ENCODE assay signal across 16 mouse cellular contexts in the genomic region with DNA sequence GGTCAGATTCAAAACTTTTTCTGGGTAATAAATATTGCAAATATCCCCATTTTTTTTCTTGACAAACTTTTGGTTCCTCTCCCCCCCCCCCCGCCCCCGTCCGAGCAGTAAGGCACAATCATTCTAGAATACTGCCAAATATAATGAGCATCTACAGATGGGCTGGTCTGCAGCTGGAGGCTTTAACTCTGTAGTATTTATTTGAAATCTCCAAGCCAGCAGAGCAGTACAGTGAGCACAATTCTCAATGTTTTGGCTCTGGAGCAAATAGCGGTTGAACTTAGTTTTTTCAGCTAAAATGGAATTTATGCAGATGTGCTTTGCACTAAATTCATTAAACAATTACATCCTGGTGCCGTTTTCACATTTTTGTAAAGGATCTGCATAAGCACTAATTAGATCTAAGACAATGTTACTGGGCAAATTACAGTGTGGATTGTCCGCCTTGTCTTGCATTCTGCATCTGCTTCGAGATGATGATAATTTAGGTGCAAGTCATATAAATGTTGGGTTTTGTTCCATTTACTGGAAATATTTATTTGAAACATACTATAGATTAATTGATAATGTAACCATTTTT. TPM values are rescaled to one million over a fixed set of nuclear protein-coding genes. Genes with fewer than 3 reads are reported as not detected.
DNase-seq lines count a peak whose midpoint lies in the region; ATAC-seq lines count a peak whose summit lies in the region.
"Had no signal": no experiment of that assay in that cellular context is flagged by ENCODE, and none has a peak within 500 bp of the region (broad histone marks: within the 10 kb centered on the region; RNA-seq: fewer than 3 reads in every experiment).

No protein-coding gene starts in this region.

- no peak for DNase-seq in neural tube, embryonic 11.5 days (ENCODE audit: low spot score)
- no peak for DNase-seq in neural tube, embryonic 10.5 days (ENCODE audit: extremely low spot score, low spot score)
- DNase-seq in hindbrain, embryonic 14.5 days (ENCODE audit: low spot score) = no peak
- DNase-seq in urinary bladder, postnatal 14 days (ENCODE audit: low spot score) = no peak
- no peak for DNase-seq in T-cell, adult 2 months (ENCODE audit: low spot score)
- DNase-seq: B cell, adult 2 months; cerebellum, adult 9-11 months; kidney, adult 9 months; layer of hippocampus, postnatal 36 days; liver, embryonic 13.5 days; thymus, postnatal 25 days had no signal

- H3K4me3 ChIP-seq in neural tube, embryonic 11.5 days (ENCODE audit: low read depth, low read length) = no peak overlapping the region
- H3K4me3 ChIP-seq in hindbrain, embryonic 14.5 days (replicated peaks; ENCODE audit: low read length) = no peak overlapping the region
- no peak overlapping the region for H3K4me3 ChIP-seq in midbrain, embryonic 15.5 days
- H3K4me3 ChIP-seq: erythroblast, embryonic 14.5 days; heart, embryonic 13.5 days; liver, embryonic 13.5 days had no signal

- H3K4me2 ChIP-seq in neural tube, embryonic 11.5 days (ENCODE audit: low read depth) = peak overlapping the region; percentile 12; the same call in 1 of the 2 replicates
- H3K4me2 ChIP-seq in hindbrain, embryonic 14.5 days (replicated peaks) = peak overlapping the region; percentile 41
- H3K4me2 ChIP-seq in midbrain, embryonic 15.5 days = peak overlapping the region; percentile 39
- H3K4me2 ChIP-seq: heart, embryonic 13.5 days; liver, embryonic 13.5 days had no signal

- no peaks in the 10 kb centered on the region for H3K9me3 ChIP-seq in neural tube, embryonic 11.5 days (ENCODE audit: control insufficient read depth, low read length)
- H3K9me3 ChIP-seq in hindbrain, embryonic 14.5 days (ENCODE audit: control insufficient read depth, low read length) = no peaks in the 10 kb centered on the region
- H3K9me3 ChIP-seq in midbrain, embryonic 15.5 days = no peaks in the 10 kb centered on the region
- H3K9me3 ChIP-seq: heart, embryonic 13.5 days; liver, embryonic 13.5 days had no signal

- no peak for ATAC-seq in neural tube, embryonic 11.5 days (ENCODE audit: insufficient read depth, low FRiP score, low TSS enrichment)
- no peak for ATAC-seq in hindbrain, embryonic 14.5 days (ENCODE audit: low FRiP score)
- ATAC-seq in midbrain, embryonic 15.5 days (replicated peaks) = no peak
- ATAC-seq in monocyte, adult 5-6 weeks (replicated peaks; ENCODE audit: insufficient number of reproducible peaks, low FRiP score, low TSS enrichment, poor library complexity, severe bottlenecking) = no peak
- ATAC-seq: lung, postnatal 0 days had no signal

- H3K4me1 ChIP-seq in neural tube, embryonic 11.5 days (ENCODE audit: control insufficient read depth, insufficient read depth, low read length) = peaks cover 6% of the 10 kb centered on the region
- H3K4me1 ChIP-seq in hindbrain, embryonic 14.5 days (replicated peaks; ENCODE audit: control insufficient read depth, insufficient read depth, low read length) = peaks cover 20% of the 10 kb centered on the region
- H3K4me1 ChIP-seq in midbrain, embryonic 15.5 days = peaks cover 15% of the 10 kb centered on the region
- H3K4me1 ChIP-seq: heart, embryonic 13.5 days; liver, embryonic 13.5 days had no signal

- H3K9ac ChIP-seq in neural tube, embryonic 11.5 days (ENCODE audit: low read length) = no peak overlapping the region
- H3K9ac ChIP-seq in hindbrain, embryonic 14.5 days = no peak overlapping the region
- no peak overlapping the region for H3K9ac ChIP-seq in midbrain, embryonic 15.5 days
- H3K9ac ChIP-seq: heart, embryonic 13.5 days; liver, embryonic 13.5 days had no signal

- WGBS in neural tube, embryonic 11.5 days = 76% methylated on average over 7 of the region's 7 CpGs
- WGBS in hindbrain, embryonic 14.5 days = 53% methylated on average over 7 of the region's 7 CpGs
- 61% methylated on average over 7 of the region's 7 CpGs for WGBS in midbrain, embryonic 15.5 days

- H3K36me3 ChIP-seq in neural tube, embryonic 11.5 days (ENCODE audit: control insufficient read depth, insufficient read depth, low read length) = no peaks in the 10 kb centered on the region
- no peaks in the 10 kb centered on the region for H3K36me3 ChIP-seq in hindbrain, embryonic 14.5 days (replicated peaks; ENCODE audit: control insufficient read depth, insufficient read depth)
- H3K36me3 ChIP-seq in midbrain, embryonic 15.5 days (replicated peaks) = no peaks in the 10 kb centered on the region
- H3K36me3 ChIP-seq: heart, embryonic 13.5 days; liver, embryonic 13.5 days had no signal

- H3K27ac ChIP-seq in neural tube, embryonic 11.5 days (ENCODE audit: low read depth, low read length) = peak overlapping the region; percentile 53; the same call in 1 of the 2 replicates
- H3K27ac ChIP-seq in hindbrain, embryonic 14.5 days = peak overlapping the region; percentile 26; the same call in 1 of the 2 replicates
- H3K27ac ChIP-seq in midbrain, embryonic 15.5 days = no peak overlapping the region
- H3K27ac ChIP-seq: heart, embryonic 13.5 days; liver, embryonic 13.5 days had no signal

- H3K27me3 ChIP-seq in neural tube, embryonic 11.5 days (ENCODE audit: control insufficient read depth, insufficient read depth, low read length) = no peaks in the 10 kb centered on the region
- no peaks in the 10 kb centered on the region for H3K27me3 ChIP-seq in hindbrain, embryonic 14.5 days (ENCODE audit: control insufficient read depth, insufficient read depth, low read length)
- no peaks in the 10 kb centered on the region for H3K27me3 ChIP-seq in midbrain, embryonic 15.5 days (replicated peaks)
- H3K27me3 ChIP-seq: heart, embryonic 13.5 days; liver, embryonic 13.5 days had no signal

RNA-seq across cellular contexts. Expression of gene Zbtb18, which starts 31.3 kb away (rescaled TPM):
- polyA plus RNA-seq in neural tube, embryonic 11.5 days (2014; fragmentation: Nextera tagmentation; extraction: Ambion mirVana) = 8.5 and 11.6 TPM in 2 replicates
- 8.2 and 9.0 TPM in 2 replicates for polyA plus RNA-seq in hindbrain, embryonic 14.5 days (2014; fragmentation: Nextera tagmentation; extraction: Ambion mirVana)
- polyA plus RNA-seq in midbrain, embryonic 15.5 days (2015; fragmentation: Nextera tagmentation; extraction: Ambion mirVana) = 7.0 and 9.7 TPM in 2 replicates
- total RNA-seq in monocyte, adult 5-6 weeks (2017) = 21.8 to 50.1 TPM (median 31.3 TPM) in 3 replicates
